Mouse (Mus musculus) ES-Bruce4 (cell line): ENCODE results near the gene A530016L24Rik.

Source experiments
- CTCF ChIP-seq: IDR thresholded peaks from one replicate; pipeline ENCODE4 v1.8.1; 2011; ENCODE audit warnings: low read depth, low read length
- POLR2A ChIP-seq: IDR thresholded peaks from one replicate; pipeline ENCODE4 v1.8.1; 2011; ENCODE audit warnings: low read length; ENCODE audit not compliant: insufficient read depth

DNA sequence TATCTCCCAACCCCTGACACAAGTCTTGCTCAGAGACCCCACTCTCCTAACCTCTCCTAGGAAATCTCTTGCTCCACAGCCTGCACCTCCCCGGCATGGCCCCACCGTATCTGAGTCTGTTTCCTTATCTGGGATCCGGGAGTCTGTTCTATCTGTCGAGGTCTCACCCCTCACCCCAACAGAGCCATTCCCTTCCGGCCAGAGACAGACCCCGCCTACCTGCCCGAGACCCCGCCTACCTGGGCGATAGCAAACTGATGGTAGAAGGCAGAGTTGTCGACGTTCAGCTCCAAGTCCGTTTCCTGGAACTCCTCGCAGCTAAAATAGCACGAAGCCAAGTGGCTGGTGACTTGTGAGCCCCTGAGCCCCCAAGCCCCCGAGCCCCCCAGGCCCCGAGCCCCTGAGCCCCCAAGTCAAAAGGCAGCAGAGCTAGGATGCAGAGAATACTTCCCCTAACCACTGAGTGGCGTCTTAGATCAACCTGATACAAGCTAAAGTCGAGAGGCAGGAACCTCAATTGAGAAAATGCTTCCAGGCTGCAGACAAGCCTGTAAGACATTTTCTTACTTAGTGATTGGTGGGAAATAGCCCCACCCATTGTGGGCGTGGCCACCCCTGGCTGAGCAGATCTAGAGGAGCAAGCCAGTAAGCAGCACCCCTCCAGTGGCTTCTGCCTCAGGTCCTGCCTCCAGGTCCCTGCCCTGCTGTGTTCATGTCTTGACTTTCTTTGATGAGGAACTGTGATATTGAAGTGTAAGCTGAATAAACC lies 13.9 kb downstream of the A530016L24Rik start:
- TF ChIP-seq CTCF (no peak), POLR2A (no peak)
